Mouse (Mus musculus) kidney, adult 11 months (tissue): Measurements from ENCODE around the gene Lrmp.
A peak's percentile ranks its signal among the peaks of the same experiment; 100 is the strongest.

ENCODE experiments used
- DNase-seq: peaks from one replicate; pipeline ENCODE4 v3.0.0; 2022

Lrmp gene

DNA sequence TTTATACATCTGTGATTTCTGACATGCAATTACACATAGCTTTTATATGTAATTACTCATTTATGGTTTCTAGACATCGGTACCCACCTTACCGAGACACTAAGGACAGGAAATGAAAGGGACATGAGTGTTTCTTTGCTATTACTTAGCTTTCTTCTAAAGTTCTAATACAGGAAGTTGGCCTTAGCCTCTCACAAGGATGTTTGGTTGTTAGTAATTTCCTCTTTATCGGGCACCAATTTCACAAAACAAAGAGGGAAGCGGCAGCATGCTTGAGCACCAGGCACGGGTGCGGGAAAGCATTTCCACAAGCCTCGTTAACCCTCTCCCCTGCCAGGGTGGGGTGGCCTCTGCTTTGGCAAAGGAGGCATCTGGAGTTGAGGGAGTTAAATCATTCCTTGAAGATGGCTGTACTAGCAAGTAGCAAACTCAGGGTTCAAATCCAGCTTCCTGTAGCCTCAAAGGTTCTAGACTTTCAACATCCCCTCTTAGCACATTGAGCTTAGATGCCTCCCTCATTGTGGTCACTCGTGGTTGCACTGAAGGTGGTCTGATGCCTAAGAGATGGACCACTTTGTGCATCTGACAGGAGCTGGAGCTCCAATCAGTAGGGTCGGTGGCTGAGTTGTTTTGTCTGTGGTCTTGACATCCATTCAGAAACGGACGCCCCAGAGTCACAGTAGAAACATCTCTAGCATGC is 24.5 kb downstream of the Lrmp start:
- DNase-seq = no peak

- no peak for DNase-seq
These were observed 25.3 kb downstream of the Lrmp start for GRCm38 (mm10) chr6:145140706-145141105.

DNA sequence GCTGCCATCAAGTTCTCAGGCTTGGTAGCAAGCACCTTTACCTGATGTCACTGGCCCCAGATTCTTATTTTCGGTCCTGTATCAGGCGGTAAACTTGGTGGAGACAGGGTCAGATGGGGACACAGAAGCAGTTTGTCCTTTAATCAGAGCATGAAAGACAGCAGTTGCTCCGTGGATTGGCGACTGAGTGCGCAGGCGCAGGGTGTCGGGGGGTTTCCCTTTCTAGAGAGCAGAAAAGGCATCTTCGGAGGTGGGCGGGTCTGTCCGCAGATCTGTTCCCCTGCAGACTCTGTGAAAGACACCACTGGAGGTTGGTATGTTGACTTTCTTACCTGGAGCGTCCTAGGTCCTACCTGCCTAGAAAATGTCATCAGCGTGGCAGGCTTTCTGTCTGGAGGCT is 26.4 kb downstream of the Lrmp start:
- no peak for DNase-seq

DNA sequence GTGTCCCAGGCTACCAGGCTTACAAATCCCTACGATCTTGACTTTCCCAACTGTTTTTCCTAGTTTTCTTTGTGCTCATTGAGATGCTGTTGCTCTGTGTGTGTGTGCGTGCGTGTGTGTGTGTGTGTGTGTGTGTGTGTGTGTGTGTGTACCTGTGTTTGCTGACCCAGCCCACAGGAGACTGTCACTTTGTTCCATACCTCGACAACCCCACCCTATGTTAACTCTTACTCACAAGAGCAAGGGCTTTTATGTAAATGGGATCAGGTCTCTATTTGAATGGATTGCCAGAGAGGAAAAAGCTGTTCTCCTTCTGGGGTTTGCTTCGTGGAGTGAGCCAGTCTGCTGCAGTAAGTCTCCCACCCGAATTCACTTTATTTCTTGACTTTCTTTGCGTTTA is 29.7 kb downstream of the Lrmp start:
- DNase-seq = no peak

- no peak for DNase-seq
These were observed 32.3 kb downstream of the Lrmp start for GRCm38 (mm10) chr6:145147716-145148115.

GRCm38 (mm10) chr6:145149054-145149453 is 33.6 kb downstream of the Lrmp start:
- no peak for DNase-seq

DNA sequence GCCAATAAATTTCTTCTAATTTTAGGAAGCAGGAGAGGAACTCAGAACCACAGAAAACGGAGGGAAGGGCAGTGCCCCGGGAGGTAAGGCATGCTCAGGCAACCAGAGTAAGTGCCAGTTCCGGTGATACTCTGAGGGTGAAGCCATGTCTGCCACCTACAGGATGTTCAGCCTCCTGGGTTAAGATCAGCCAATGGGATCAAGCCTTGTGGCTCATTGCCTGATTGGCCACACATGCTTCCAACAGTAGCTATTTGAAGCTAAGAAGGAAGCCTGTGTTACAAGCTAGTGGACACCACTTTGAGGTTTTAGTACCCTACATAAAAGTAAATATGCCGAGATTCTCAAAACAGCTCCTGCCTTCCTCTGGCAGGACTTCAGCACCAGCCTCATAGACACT is 43.2 kb downstream of the Lrmp start:
- DNase-seq = no peak

- no peak for DNase-seq
These were observed 45.1 kb downstream of the Lrmp start for GRCm38 (mm10) chr6:145160581-145160980.

DNA sequence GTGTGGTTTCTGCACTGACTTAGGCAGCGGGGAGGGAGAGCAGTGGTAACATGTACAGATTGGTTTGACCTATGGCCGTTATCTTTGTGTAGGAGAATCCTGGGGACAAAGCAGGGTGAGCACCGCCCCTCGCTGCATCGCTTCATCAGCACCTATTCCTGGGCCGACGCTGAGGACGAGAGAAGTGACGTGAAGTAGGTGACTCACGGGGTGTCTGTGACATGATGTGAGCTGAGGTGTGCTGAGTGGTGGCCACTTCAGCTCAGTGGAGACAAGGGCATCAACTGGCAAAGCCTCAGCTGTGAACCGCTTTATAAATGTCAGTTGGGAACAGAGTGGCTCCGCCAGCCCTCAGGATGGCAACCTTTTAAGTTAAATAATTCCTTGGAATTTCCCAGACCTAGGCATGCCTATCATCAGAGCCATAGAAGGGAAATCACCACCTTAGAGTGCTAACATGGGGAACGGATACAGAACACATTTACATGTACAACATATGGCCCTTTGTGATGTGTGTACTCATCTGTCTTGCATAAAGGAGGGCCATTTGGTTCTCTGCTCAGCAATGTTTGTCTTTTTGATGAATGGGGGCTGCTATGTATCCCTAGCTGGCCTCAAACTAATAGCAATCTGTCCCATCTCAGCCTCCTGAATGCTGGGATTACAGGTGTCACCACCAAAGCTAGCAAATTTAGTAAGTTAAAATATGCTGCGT is 56.6 kb downstream of the Lrmp start:
- DNase-seq = no peak

DNA sequence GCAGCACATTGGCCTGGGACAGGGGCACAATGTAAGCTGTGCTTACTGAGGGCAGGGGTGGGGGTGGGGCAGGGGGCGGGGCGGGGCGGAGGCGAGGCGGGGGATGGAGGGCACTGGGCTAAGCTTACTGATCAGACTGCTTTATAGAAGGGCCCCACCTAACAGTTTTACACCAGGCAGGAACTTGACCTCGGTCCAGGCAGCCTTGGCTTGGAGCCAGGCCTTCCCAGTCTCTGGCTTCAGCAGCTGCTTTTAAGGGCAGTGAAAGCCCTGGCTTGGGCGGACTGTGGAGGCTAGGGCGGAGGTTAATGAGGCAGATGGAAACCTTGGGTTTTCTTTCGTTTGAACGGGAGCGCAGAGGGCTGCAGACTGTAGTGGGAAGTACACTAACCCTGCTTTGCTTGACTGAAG is 58.3 kb downstream of the Lrmp start:
- peak; percentile 89 for DNase-seq

DNA sequence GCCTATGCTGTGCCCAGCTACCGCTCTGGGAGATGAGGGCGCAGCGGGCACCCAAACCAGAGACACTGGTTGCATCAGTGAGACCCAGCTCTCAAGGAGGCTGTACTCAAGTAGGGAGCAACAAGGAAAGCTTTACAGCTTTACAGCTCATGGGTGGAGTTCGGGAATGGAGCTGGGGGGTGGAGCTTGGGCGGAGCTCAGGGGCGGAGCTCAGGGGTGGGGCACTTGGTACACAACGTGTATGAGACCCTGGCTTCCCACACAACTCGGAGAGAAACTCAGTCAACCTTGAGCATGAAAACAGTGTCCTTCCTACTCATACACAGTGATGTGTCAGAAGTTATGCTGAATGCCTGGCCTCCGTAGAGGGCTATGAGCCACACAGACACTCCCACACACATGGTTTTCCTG is 60.1 kb downstream of the Lrmp start:
- no peak for DNase-seq

GRCm38 (mm10) chr6:145176474-145176873 is 61.0 kb downstream of the Lrmp start:
- no peak for DNase-seq

GRCm38 (mm10) chr6:145179665-145180064 is 64.2 kb downstream of the Lrmp start:
- DNase-seq = peak; percentile 22

DNA sequence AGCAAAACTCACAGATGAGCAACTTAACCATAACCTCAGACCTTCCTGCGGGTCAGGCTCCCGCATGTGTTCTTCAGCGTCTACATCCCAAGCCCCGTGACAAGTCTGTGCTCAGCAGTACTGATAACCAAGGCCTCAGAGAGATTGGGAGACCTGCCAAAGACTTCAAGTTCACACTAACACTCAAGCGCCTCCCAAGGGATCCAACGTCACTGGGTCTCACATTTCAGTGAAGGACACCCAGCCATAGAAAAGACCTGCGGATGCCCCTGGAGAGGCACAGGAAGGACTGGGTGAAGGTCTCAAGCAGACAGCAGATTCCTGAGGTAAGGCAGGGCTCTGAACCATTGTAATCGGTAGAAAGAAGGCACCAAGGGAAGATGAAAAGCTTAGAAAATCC is 66.6 kb downstream of the Lrmp start:
- DNase-seq = no peak

- DNase-seq = no peak
These were observed 70.6 kb downstream of the Lrmp start for GRCm38 (mm10) chr6:145186096-145186495.

- DNase-seq = no peak
These were observed 71.9 kb downstream of the Lrmp start for GRCm38 (mm10) chr6:145187093-145188088.

- no peak for DNase-seq
These were observed 77.6 kb downstream of the Lrmp start for GRCm38 (mm10) chr6:145193038-145193437.

- no peak for DNase-seq
These were observed 78.0 kb downstream of the Lrmp start for GRCm38 (mm10) chr6:145193446-145193845.

GRCm38 (mm10) chr6:145197949-145198686 is 82.7 kb downstream of the Lrmp start:
- DNase-seq = no peak

- no peak for DNase-seq
These were observed 87.1 kb downstream of the Lrmp start for GRCm38 (mm10) chr6:145202432-145203125.

GRCm38 (mm10) chr6:145204440-145204839 is 89.0 kb downstream of the Lrmp start:
- DNase-seq = no peak

GRCm38 (mm10) chr6:145205142-145205541 is 89.7 kb downstream of the Lrmp start:
- no peak for DNase-seq
